Mouse (Mus musculus) activated CD4-positive, CD25-positive, alpha-beta regulatory T cell, adult 4 months (primary cell): ENCODE measurements around the gene Vps11. TPM values are rescaled to one million over a fixed set of nuclear protein-coding genes. Genes with fewer than 3 reads are reported as not detected.
A peak's percentile ranks its signal among the peaks of the same experiment; 100 is the strongest.
"Not testable (repeated sequence)": the region's sequence is repeated elsewhere in the genome, so short reads cannot be mapped to it uniquely, and the experiment has no call there.

Source experiments
- ATAC-seq: one replicate; pipeline ENCODE4 v1.8.0; 2017
- polyA plus RNA-seq, 2 experiments: library from polyadenylated mRNA; unstranded; fragments of 100-300 nt; shearing (Covaris generic); gene quantifications; one replicate each; pipeline ENCODE4 v1.2.1; 2017

Gene Vps11
- polyA plus RNA-seq, 2 experiments from 2014 or later, result 21.5 to 40.8 TPM

DNA sequence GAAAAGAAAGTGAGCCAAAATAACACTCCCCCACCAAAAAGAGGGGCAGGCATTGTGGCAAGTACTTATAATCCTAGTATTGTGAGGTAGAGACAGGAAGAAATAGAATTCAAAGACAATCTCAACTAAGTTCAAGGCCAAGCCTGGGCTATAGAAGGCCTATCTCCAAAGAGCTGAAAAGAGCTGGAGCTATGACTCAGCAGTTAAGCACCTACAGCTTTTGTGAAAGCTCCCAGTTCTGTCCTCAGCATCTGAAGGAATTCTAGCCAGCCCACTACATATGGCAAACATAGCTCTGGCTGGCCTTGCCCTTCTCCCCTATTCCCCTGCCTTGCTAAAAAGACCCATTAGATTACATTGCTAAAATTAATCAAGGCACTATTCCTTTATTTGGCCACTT lies 11.9 kb upstream of the Vps11 start:
- no peak for ATAC-seq

DNA sequence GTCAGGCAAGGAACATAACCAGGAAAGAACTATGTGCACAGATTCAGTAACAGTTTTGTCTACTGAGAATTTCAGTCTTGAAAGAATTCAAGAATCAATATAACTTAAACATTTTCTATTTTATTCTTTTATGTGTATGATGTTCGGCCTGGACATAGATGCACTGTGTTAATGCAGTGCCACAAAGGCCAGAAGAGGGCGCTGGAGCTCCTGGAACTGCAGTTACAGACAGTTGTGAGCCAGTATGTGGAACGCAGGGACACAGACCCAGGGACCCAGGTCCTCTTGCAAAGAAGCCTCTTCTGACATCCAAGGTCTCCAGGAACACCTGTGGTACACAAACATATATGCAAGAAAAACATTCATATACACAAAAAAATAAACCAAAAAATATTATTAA lies 3.0 kb upstream of the Vps11 start:
- ATAC-seq, result no peak

DNA sequence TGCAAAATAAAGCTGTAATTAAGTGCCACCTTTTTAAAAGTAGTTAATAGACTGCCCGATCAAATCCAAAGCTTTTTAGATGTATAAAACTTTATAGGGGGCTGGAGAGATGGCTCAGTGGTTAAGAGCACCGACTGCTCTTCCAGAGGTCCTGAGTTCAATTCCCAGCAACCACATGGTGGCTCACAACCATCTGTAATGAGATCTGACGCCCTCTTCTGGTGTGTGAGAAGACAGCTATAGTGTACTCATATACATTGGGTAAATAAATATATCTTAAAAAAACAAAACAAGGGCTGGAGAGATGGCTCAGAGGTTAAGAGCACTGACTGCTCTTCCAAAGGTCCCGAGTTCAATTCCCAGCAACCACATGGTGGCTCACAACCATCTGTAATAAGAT lies 461 bp upstream of the Vps11 start:
- ATAC-seq, result not testable (repeated sequence)

DNA sequence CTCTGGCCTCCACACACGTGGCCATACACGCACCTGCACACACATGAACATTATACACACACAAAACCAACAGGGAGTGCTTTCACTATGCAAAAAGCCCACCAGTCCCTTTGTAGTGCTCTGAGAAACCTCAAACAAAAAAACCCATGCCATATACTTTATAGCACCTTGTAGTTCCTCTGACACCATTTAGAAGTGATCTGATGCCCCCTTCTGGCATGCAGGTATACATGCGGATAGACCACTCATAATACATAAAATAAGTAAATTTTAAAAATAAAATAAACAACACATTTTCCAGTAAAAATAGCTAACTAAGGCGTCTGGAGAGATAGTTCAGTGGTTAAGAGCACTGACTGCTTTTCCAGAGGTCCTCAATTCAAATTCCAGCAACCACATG lies 4.3 kb downstream of the Vps11 start:
- ATAC-seq, result no peak

DNA sequence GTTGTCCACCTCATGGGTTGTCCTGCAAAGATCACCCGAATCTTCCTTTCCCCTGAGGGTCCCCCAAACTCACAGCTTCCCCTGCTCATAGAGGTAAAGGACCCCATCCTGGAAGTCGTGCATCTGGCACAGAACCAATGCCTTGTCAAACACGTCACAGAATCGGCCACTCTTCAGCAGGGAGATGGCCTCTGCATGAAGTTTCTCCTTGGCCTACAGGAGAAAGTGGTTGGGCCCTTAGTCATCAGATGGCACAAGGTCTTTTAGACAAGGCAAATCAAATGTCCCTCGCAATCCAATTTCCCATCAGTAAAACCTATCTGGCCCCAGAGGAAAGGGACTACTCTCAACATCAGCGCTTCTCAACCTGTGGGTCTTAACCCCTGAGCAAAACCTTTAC lies 8.3 kb downstream of the Vps11 start:
- no peak for ATAC-seq

DNA sequence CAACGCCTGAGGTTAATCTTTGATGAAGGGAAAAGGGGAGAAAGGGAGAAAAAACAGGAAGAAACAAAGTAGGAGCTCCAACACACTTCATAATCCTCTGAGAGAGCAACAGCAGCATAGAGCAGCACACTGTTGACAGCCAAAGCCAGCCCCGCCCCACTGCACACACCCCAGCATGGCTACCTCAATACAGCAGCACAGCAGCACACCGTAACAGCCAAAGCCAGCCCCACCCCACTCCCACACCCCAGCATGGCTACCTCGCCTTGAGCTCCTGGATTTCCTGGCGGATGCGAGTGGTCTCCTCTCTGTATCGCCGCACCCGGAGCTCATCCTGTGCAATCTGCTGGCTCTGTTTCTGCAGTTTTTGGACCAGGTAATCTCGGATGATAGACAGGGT lies 9.1 kb downstream of the Vps11 start:
- ATAC-seq, result no peak

DNA sequence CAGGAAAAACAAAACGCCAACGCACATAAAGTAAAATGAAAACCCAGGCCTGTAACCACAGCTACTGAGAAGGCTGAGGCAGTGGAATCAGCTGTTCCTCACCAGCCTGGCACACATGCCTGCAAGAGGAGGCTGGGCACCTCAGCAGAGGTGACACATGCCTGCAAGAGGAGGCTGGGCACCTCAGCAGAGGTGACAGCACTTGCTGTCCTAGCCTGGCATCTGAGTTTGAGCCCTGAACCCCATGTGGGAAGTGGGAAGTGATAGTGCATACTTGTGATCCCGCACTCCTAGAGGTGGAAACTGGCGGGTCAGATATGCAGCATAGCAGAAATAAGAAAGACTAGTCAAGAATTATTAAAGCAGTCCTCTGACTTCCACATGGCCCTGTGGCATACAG lies 10.1 kb downstream of the Vps11 start:
- ATAC-seq, result no peak

DNA sequence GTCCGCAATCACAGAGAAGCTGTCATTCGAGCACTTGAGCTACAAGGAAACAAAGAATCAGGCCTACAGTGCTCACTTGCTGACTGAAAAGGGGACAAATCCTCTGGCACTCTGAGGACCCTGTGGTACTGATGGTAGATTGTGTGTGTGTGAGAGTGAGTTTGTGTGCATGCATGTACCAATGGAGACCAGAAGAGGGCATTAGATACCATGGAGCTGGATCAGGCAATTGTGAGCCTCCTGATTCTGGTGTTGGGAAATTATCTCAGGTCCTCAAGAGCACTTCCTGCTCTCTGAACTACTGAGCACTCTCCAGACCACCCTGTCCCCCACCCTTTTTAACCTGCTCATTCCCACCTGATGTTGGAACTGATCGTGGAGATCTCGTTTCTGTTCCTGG lies 12.9 kb downstream of the Vps11 start:
- ATAC-seq, result no peak

DNA sequence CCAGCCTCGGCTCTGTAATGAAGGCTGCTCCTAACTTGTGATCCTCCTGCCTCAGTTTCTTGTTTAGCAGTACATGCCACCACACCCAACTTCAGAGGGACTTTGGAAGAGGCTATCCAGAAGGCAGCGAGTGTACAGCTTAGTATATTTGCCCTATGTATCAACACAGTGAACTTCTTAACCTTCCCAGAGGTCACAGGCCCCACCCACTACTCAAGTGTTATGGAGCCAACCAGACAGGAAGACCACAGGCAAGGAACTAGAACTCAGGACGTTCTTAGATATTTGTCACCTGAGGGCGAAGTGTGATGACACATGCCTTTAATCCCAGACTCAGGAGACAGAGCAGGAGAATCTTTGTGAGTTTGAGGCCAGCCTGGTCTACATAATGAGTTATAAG lies 13.8 kb downstream of the Vps11 start:
- no peak for ATAC-seq

DNA sequence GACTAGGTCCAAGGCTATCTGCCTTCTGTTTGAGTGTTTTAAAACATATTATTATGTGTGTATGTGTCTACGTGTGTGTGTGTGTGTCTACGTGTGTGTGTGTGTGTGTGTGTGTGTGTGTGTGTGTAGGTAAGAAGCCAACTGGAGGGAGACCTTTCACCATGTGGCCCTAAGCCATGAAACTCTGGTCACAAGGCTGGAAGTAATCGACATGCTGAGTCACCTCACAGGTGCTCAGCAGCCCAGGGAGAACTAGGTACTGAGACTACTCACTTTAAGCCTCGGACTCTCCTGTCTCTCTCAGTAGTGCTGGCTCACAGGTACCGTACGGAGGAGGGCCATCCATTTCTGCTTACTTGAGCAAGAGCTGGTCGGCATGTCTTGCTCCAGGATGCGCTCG lies 14.3 kb downstream of the Vps11 start:
- ATAC-seq, result no peak

DNA sequence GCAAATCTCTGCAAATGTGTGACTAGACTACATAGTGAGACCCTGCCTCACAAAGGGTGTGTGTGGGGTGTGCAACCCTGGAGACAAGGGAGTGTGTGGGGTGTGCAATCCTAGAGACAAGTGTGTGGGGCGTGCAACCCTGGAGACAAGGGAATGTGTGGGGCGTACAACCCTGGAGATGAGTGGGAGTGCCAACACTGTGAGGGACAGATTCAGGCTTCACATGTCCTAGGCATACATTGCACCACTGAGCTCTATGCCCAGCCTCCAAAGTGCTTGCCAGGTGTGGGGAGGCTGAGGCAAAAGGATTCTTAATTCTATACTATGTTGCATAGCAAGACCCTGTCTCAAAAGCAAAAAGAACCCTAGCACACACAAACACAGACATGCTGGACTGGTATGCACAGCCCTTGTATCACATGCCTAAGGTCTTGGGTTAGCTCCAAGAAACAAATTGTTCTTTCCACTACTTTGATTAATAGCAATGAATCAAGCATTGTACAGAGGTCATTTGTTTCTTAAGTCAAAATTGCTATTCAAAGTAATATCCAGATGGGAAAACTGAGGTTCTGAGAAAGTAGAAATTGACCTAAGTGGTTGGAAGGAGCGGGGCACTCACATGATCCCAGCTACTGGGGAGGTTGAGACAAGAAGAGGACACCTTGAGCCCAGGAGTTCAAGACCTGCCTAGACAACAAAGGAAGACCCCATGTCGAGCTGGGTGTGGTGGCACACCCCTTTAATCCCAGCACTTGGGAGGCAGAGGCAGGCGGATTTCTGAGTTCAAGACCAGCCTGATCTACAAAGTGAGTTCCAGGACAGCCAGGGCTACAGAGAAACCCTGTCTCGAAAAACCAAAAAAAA lies 15.7 kb downstream of the Vps11 start:
- ATAC-seq, result no peak

DNA sequence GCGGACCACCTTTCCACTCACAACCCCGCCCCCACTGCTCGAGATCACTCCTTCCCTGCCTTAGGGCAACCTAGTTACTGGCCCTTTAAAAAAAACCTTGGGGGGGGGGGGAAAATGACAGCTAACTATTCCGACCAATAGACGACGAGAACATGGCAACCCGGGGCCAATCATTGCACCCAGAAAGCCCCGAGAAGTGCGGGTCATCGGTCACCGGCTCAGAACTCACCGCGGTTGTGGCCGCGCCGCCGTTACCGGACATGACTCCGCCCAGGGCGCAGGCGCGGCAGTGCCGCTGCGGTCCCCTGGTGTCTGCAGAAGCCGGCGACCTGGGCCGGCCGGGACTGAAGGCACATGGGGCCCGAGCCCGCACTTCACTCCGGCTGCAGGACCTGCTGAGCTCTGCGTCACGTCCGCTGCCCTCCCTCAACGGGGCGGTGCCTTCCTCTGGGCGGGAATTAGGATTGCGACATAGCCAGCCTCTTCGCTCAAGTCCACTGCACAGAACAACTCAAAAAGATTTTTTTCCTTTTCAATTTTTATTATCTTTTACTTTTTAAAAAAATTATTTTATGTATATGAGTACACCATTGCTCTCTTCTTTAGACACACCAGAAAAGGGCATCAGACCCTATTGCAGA lies 17.6 kb downstream of the Vps11 start, which contains the start of gene Hmbs:
Gene Hmbs (minus strand): TSS at position 448 of the 641 bp plus-strand sequence.
- ATAC-seq, result peak; percentile 94

DNA sequence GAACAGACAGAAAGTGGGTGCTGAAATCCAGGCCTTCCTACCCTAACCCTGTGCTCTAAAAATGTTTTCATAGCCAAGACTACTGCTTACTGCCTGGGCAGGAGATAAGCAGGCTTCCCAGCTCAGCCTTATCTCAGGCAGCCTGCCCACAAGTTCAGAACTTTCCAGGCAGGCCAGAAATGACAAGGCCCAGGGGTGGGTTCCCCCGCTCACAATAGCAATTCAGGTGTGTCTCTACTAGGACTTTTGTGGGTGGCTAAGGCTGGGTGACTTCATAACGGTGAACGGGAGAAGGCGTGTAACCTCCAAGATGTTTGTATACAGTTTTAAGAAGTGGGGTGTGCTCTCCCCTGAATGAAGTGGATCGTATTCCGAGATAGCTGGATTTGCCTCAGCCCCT lies 18.2 kb downstream of the Vps11 start:
- ATAC-seq, result no peak

DNA sequence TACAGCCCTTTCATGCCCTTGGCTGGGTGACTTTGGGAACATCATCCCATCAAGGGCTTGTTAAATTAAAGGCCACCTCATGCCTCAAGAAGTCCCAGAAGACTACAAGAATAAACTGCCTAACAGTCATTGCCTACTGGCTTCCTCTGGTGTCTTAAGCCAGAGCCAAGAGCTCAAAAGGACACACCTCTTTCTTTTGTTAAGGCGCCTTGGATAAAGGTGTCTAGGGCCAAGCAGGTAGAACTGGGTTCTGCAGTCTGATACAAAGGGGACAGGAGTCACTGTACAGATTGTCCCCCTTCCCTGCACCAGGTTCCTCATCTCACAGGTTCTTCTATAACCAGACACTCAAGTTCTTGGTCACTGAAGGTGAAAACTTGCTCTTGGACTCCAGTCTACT lies 18.9 kb downstream of the Vps11 start:
- ATAC-seq, result no peak

DNA sequence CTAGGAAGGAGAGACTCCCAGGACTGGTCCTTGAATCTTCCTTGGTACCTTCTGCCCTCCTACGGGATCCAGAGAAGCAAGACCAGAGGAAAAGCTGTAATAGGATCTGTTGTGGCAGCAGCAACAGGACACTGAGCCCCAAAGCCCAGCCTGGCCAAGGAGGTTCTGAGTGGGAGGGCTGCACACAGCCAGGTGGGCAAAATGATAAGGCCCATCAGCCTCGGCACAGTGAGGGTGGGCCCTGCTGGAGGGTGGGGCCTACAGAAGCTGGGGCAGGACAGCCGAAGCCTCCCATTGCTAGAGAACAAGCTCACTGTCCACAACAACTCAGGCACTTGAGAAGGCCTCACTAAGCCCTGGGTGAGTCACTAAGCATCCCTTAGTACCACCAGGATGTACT lies 19.3 kb downstream of the Vps11 start:
- ATAC-seq, result no peak

DNA sequence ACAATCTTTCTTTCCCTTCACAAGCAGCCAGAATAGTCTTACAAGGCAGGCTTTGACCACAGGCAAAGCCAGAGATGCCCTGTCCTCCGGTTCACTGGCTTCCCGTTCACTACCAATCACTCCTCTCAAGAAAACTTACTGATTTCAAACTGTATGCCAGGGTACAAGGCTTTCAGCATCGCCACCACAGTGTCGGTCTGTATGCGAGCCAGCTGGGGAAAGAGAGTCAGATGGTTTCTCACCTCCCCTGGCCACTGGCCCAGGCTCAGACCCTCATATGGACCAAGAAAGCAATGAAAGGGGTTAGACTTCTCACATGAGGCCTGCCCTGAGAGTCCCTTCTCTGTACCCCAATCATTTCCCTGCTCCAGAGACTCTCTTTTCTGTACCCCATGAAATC lies 20.0 kb downstream of the Vps11 start:
- ATAC-seq, result no peak

DNA sequence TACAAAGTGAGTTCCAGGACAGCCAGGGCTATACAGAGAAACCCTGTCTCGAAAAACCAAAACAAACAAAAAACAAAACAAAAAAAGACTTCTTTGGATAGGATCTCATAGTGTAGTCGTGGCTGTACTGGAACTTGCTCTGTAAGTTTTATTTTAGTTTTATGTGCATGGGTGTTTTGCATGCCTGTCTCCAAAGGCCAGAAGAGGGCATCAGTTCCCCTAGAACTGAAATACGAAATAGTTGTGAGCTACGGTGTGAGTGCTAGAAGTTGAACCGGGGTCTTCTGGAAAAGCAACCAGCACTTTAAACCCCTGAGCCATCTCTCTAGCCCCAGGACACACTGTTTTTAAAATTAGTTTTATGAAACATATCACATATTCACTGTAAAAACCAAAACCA lies 22.9 kb downstream of the Vps11 start:
- no peak for ATAC-seq

DNA sequence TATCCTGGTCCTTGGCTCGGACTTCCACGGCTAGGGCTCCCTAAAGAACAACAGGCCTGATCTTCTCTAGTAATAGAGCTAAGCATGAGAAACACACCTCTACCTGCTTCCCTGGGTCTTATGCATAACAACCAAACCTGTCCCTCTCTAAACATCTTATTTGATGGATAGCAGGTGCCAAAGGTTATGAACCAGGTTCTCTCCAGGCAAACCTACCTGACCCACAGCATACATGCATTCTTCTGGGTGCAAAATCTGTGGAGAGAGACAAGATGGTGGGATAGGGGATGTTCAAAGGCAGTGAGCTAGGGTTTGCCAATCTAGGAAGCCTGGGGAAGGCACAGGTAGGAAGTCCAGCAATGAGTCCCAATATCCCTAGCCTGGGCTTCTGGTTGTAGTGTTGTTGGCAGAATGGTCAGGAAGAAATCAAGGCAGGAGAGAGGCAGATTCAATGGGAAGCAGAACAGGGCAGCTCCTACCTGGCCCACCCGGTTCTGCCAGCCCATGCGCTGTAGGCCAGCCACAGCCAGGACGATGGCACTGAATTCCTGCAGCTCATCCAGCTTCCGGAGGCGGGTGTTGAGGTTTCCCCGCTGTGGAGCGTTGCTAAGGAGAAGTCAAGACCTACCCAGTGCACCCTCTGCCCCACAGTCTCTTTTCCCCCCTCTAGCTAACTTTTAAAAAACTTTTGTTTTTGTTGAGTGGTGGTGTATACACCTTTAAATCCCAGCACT lies 23.9 kb downstream of the Vps11 start:
- ATAC-seq, result no peak

DNA sequence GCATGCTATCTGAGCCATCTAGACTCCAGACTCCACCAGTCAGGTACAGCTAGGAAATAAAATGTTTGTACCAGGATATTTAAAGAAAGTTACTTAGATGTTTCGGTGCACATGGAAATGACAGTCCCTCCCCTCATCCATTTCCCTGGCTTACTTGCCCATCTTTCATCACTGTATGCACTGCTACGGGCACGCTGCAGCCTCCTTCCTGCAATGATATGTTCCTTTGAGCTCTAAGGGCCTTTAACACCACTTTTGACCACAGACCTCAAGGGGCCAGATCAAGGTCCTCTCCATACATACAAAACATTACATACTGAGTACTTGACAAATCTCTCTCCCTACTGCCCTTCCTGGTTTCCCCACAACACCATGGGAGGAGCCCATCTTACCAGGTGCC lies 24.5 kb downstream of the Vps11 start:
- no peak for ATAC-seq

DNA sequence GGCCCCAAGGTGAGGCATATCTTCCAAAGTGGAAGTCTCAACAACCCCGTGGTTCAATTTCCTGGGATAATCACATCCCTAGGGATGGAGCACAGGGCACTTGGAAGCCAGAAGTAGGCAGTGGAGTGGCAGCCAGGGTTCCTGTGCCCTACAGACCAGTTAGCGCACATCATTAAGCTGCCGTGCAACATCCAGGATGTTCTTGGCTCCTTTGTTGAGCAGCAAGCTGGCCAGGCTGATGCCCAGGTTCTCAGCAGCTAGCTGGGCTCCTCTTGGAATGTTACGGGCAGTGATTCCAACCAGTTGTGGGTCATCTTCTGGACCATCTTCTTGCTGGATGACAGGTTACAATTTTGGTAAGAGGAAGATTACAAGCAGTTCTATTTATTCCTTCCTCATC lies 25.0 kb downstream of the Vps11 start:
- ATAC-seq, result not testable (repeated sequence)

DNA sequence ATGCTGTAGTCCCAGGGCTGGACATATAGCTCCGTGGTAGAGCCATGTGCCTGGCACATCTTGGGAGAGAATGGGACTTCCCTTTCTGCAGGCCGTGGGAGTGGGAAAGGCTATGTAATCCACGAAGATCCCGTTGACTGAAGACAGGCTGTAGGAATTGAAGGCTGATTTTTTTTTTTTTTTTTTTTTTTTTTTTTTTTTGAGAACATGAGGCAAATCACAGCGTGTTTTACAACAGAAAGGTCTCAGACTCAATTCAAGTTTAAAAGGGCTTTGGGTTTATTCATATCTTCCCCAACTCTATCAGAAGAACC lies 25.4 kb downstream of the Vps11 start:
- ATAC-seq, result no peak

DNA sequence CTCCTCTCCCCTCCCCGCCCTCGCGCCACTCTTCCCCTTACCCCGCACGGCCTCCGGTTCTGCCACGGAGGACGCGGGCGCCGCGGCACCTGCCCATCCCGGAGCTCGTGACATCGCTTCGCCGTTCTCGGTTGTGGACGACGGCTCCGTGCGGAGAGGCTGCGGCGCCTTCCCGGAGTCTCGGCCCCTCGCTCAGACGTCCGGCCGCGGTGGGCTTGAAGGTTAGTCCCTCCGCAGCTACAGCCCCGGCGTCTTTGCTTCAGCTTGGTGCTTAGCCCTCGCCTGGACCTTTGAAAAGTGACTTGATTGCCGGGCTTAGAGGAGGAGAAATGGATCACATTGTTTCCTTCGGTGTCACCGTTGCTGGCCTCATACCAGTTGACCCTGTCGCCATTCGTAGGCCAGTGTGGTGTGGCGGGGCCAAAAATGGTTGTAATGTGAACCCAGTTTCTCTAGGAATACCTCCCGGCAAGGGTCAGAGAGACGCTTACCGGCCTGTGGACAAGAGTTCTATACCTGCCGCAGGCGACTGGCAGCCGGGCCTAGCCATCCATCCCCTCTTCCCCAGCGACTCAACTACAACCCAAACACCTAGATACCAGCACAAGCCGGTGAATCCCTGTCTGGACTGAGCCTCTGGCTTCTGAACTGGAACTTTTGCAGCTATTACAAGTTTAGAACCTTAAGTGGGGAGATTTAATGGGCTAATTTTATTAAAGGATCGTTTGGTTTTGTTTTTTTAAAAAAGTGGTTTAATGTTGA lies 26.0 kb downstream of the Vps11 start:
- no peak for ATAC-seq
